Mouse (Mus musculus): ENCODE measurements around the gene Tubb4b. TPM values are rescaled to one million over a fixed set of nuclear protein-coding genes. Genes with fewer than 3 reads are reported as not detected.

The Tubb4b gene
- total and polyA plus RNA-seq, 3 experiments, result 183 to 1,037 (median 979) TPM

GRCm38 (mm10) chr2:25207593-25207992 lies 16.9 kb downstream of the Tubb4b start:
- no peak overlapping the region for H3K27ac ChIP-seq (ENCODE audit: control insufficient read depth, low read depth, low read length)
- no peaks in the 10 kb centered on the region for H3K9me3 ChIP-seq (replicated peaks; ENCODE audit: insufficient read depth, low read length)
- no peaks in the 10 kb centered on the region for H3K27me3 ChIP-seq (ENCODE audit: control insufficient read depth in 1 of 2, insufficient read depth in 2 of 2, low read length in 2 of 2)
- peaks cover 11 to 28% of the 10 kb centered on the region in 2 experiments for H3K4me1 ChIP-seq (ENCODE audit: control insufficient read depth in 1 of 2, insufficient read depth in 2 of 2, low read length in 2 of 2)
- DNase-seq (ENCODE audit: low read depth, low spot score), result no peak
- no peak for TF ChIP-seq HCFC1 (IDR thresholded peaks at IDR 0.05; ENCODE audit: low read depth, low read length)
- TF ChIP-seq CHD1 (IDR thresholded peaks at IDR 0.05; ENCODE audit: low read depth, low read length), result no peak
- TF ChIP-seq TBP (IDR thresholded peaks at IDR 0.05; ENCODE audit: low read depth, low read length), result no peak
- TF ChIP-seq ZKSCAN1 (IDR thresholded peaks at IDR 0.05; ENCODE audit: low read depth, low read length), result no peak
- no peak for TF ChIP-seq RCOR1 (IDR thresholded peaks at IDR 0.05; ENCODE audit: low read depth, low read length)
- TF ChIP-seq MYB (IDR thresholded peaks at IDR 0.05; ENCODE audit: low read depth, low read length), result no peak
- no peak for TF ChIP-seq POLR2AphosphoS5 (IDR thresholded peaks at IDR 0.05; ENCODE audit: borderline replicate concordance, low read depth, low read length)
- no peak for TF ChIP-seq MAFK (IDR thresholded peaks at IDR 0.05; ENCODE audit: borderline replicate concordance, low read depth, low read length)
- TF ChIP-seq MYC (IDR thresholded peaks at IDR 0.05; ENCODE audit: low read depth, low read length), result no peak
- no peak for TF ChIP-seq SMC3 (IDR thresholded peaks at IDR 0.05; ENCODE audit: low read depth, low read length)
- H3K79me2 ChIP-seq (ENCODE audit: control insufficient read depth, insufficient read depth, low read length, poor library complexity), result peaks cover 21% of the 10 kb centered on the region
- H3K4me3 ChIP-seq (ENCODE audit: control insufficient read depth in 1 of 2, insufficient read depth in 1 of 2, low read depth in 2 of 2, low read length in 2 of 2), result no peak overlapping the region
- no peak overlapping the region for H3K9ac ChIP-seq (ENCODE audit: control insufficient read depth, low read depth, low read length, poor library complexity, severe bottlenecking)
- H3K36me3 ChIP-seq (ENCODE audit: control insufficient read depth in 1 of 2, insufficient read depth in 2 of 2, low read length in 2 of 2), result peaks cover 6 to 19% of the 10 kb centered on the region in 2 experiments

DNA sequence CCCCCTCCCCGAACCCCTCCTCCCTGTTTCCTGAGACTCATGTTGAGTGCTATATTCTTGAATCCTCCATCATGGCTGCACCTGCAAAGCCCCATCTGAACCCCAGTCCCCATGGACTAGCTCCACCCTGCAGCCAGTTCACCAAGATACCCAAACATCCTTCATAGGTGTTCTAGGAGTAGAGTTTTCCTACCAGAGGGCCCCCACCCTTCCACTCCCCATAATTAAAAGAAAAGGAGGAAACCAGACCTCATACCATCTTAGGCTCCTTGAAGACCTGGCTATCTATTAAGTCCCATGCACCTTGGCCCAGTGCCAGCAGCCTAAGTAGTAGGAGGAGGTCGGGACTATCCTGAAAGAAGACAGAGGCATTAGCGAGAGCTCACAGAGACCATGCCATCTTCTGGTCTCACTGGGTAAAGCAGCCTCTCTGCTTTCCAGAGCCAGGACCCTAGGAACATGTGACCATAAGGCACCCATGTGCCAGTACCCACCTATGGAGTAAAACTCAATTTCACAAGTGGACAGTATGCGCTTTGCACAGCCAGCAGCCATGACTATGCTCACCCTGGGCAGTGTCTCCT lies 20.8 kb downstream of the Tubb4b start:
- H3K27ac ChIP-seq (ENCODE audit: control insufficient read depth, low read depth, low read length), result no peak overlapping the region

More for the DNA sequence above, 20.8 kb downstream of the Tubb4b start:
- no peak overlapping the region for H3K9ac ChIP-seq (ENCODE audit: control insufficient read depth, low read depth, low read length, poor library complexity, severe bottlenecking)
- no peaks in the 10 kb centered on the region for H3K27me3 ChIP-seq (ENCODE audit: control insufficient read depth in 1 of 2, insufficient read depth in 2 of 2, low read length in 2 of 2)
- H3K9me3 ChIP-seq (replicated peaks; ENCODE audit: insufficient read depth, low read length), result no peaks in the 10 kb centered on the region
- H3K36me3 ChIP-seq (ENCODE audit: control insufficient read depth in 1 of 2, insufficient read depth in 2 of 2, low read length in 2 of 2), result peaks cover 7 to 9% of the 10 kb centered on the region in 2 experiments
- H3K4me1 ChIP-seq (ENCODE audit: control insufficient read depth in 1 of 2, insufficient read depth in 2 of 2, low read length in 2 of 2), result peaks cover 5 to 11% of the 10 kb centered on the region in 2 experiments; a peak in 3 of 4 replicates
- TF ChIP-seq EP300 (IDR thresholded peaks at IDR 0.05; ENCODE audit: low read depth in 1 of 2, low read length in 2 of 2), result peak; percentile 32 to 39
- TF ChIP-seq TAL1 (IDR thresholded peaks at IDR 0.05; ENCODE audit: low read length), result peak; percentile 30
- TF ChIP-seq GABPA (IDR thresholded peaks at IDR 0.05; ENCODE audit: low read depth, low read length), result no peak
- peak; percentile 66 for TF ChIP-seq MAX (IDR thresholded peaks at IDR 0.05; ENCODE audit: low read length)
- 0 out of 2 replicates have a peak, but pooled peaks have one; percentile 28 for TF ChIP-seq TCF12 (IDR thresholded peaks at IDR 0.05; ENCODE audit: low read depth, low read length)
- TF ChIP-seq ELF1 (IDR thresholded peaks at IDR 0.05; ENCODE audit: low read depth, low read length), result no peak
- no peak for TF ChIP-seq MAFK (IDR thresholded peaks at IDR 0.05; ENCODE audit: borderline replicate concordance, low read depth, low read length)
- peak; percentile 25 for TF ChIP-seq RAD21 (IDR thresholded peaks at IDR 0.05; ENCODE audit: low read depth, low read length)
- TF ChIP-seq MXI1 (IDR thresholded peaks at IDR 0.05; ENCODE audit: low read depth, low read length), result peak; percentile 50; the same call in 1 of the 2 replicates
- TF ChIP-seq NELFE (IDR thresholded peaks at IDR 0.05; ENCODE audit: low read depth, low read length), result no peak
- TF ChIP-seq KAT2A (conservative IDR thresholded peaks at IDR 0.05; ENCODE audit: low read depth, low read length), result no peak
- TF ChIP-seq HCFC1 (IDR thresholded peaks at IDR 0.05; ENCODE audit: low read depth, low read length), result no peak
- no peak for TF ChIP-seq CHD1 (IDR thresholded peaks at IDR 0.05; ENCODE audit: low read depth, low read length)
- TF ChIP-seq SIN3A (IDR thresholded peaks at IDR 0.05; ENCODE audit: low read length), result peak; percentile 38; the same call in 1 of the 2 replicates
- TF ChIP-seq MYC (IDR thresholded peaks at IDR 0.05; ENCODE audit: low read depth, low read length), result peak; percentile 65; the same call in 1 of the 2 replicates
- no peak for TF ChIP-seq ZC3H11A (IDR thresholded peaks at IDR 0.05; ENCODE audit: low read depth, low read length)
- peak; percentile 31 to 61 (median 35); a peak in 4 of 6 replicates for TF ChIP-seq CTCF (IDR thresholded peaks at IDR 0.05 in 2 of 3, conservative IDR thresholded peaks at IDR 0.05 in 1 of 3; ENCODE audit: control insufficient read depth in 1 of 3, insufficient read depth in 1 of 3, low read depth in 2 of 3, low read length in 3 of 3, poor library complexity in 1 of 3, severe bottlenecking in 1 of 3)
- no peak for TF ChIP-seq CHD2 (IDR thresholded peaks at IDR 0.05; ENCODE audit: low read length)
- TF ChIP-seq RCOR1 (IDR thresholded peaks at IDR 0.05; ENCODE audit: low read depth, low read length), result no peak
- TF ChIP-seq SMC3 (IDR thresholded peaks at IDR 0.05; ENCODE audit: low read depth, low read length), result peak; percentile 71
- no peak for TF ChIP-seq USF2 (IDR thresholded peaks at IDR 0.05; ENCODE audit: borderline replicate concordance in 1 of 2, insufficient read depth in 1 of 2, low read depth in 1 of 2, low read length in 2 of 2)
- TF ChIP-seq USF1 (IDR thresholded peaks at IDR 0.05; ENCODE audit: low read depth, low read length), result peak; percentile 70
- no peak for TF ChIP-seq MYB (IDR thresholded peaks at IDR 0.05; ENCODE audit: low read depth, low read length)
- peaks cover 2% of the 10 kb centered on the region; the same call in 1 of the 2 replicates for H3K79me2 ChIP-seq (ENCODE audit: control insufficient read depth, insufficient read depth, low read length, poor library complexity)
- peak; percentile 87 for DNase-seq (ENCODE audit: low read depth, low spot score)
- no peak overlapping the region for H3K4me3 ChIP-seq (ENCODE audit: control insufficient read depth in 1 of 2, insufficient read depth in 1 of 2, low read depth in 2 of 2, low read length in 2 of 2)
